Mouse (Mus musculus): Measurements from ENCODE around the gene Coq7. TPM values are rescaled to one million over a fixed set of nuclear protein-coding genes. Genes with fewer than 3 reads are reported as not detected.
A peak's percentile ranks its signal among the peaks of the same experiment; 100 is the strongest.

The Coq7 gene
- polyA plus RNA-seq, 2 experiments: 34.1 to 56.2 TPM

- ATAC-seq (ENCODE audit: insufficient read depth): peak; percentile 71
- TF ChIP-seq EP300 (IDR thresholded peaks at IDR 0.05; ENCODE audit: low read depth) (no peak), CTCF (IDR thresholded peaks at IDR 0.05; ENCODE audit: low read depth) (no peak)
- under 1% methylated on average over 55 of the region's 55 CpGs for WGBS (ENCODE audit: insufficient replicate concordance)
These were observed 41.6 kb downstream of the Coq7 start, which contains the start of gene Itpripl2 for GRCm38 (mm10) chr7:118491431-118492147. Gene Itpripl2 (minus strand): TSS chr7:118491975.

GRCm38 (mm10) chr7:118490666-118491430 is 42.3 kb downstream of the Coq7 start:
- ATAC-seq (ENCODE audit: insufficient read depth): peak; percentile 25; the same call in 1 of the 2 replicates
- DNase-seq (ENCODE audit: low read depth in 3 of 3, low spot score in 3 of 3): no peak

More at GRCm38 (mm10) chr7:118491431-118492147, 41.6 kb downstream of the Coq7 start, which contains the start of gene Itpripl2:
- Histone ChIP-seq H3K36me3 (replicated peaks; ENCODE audit: control insufficient read depth, insufficient read depth, low read depth) (no peaks in the 10 kb centered on the region), H3K9me3 (ENCODE audit: control insufficient read depth, low read length) (no peaks in the 10 kb centered on the region), H3K9ac (replicated peaks) (peak within 1 kb of the TSS; percentile 57), H3K4me2 (ENCODE audit: low read depth) (peak within 1 kb of the TSS; percentile 61), H3K27ac (peak within 1 kb of the TSS; percentile 7; the same call in 1 of the 2 replicates), H3K4me3 (ENCODE audit: insufficient read depth in 1 of 2, low read depth in 2 of 2, low read length in 2 of 2) (peak within 1 kb of the TSS; percentile 49 to 58), H3K4me1 (replicated peaks; ENCODE audit: control insufficient read depth in 2 of 2, insufficient read depth in 2 of 2, low read length in 1 of 2) (peaks cover 0 to 9% of the 10 kb centered on the region in 2 experiments; a peak in 2 of 4 replicates), H3K27me3 (ENCODE audit: control insufficient read depth, insufficient read depth, low read length) (peaks cover 17% of the 10 kb centered on the region)
- peak in 1 of 3 experiments; percentile 29 for DNase-seq (ENCODE audit: low read depth in 3 of 3, low spot score in 3 of 3)

GRCm38 (mm10) chr7:118489706-118490665 is 43.2 kb downstream of the Coq7 start:
- H3K4me3 ChIP-seq (ENCODE audit: insufficient read depth in 1 of 2, low read depth in 2 of 2, low read length in 2 of 2): no peak overlapping the region; a peak in 1 of 4 replicates
- no peak for TF ChIP-seq EP300 (IDR thresholded peaks at IDR 0.05; ENCODE audit: low read depth)
- no peak for TF ChIP-seq CTCF (IDR thresholded peaks at IDR 0.05; ENCODE audit: low read depth)
- H3K9ac ChIP-seq (replicated peaks): no peak overlapping the region
- peaks cover 0 to 9% of the 10 kb centered on the region in 2 experiments; a peak in 2 of 4 replicates for H3K4me1 ChIP-seq (replicated peaks; ENCODE audit: control insufficient read depth in 2 of 2, insufficient read depth in 2 of 2, low read length in 1 of 2)
- peak overlapping the region; percentile 61 for H3K4me2 ChIP-seq (ENCODE audit: low read depth)
- H3K36me3 ChIP-seq (replicated peaks; ENCODE audit: control insufficient read depth, insufficient read depth, low read depth): no peaks in the 10 kb centered on the region
- DNase-seq (ENCODE audit: low read depth in 3 of 3, low spot score in 3 of 3) (no peak), ATAC-seq (ENCODE audit: insufficient read depth) (no peak)
- H3K27me3 ChIP-seq (ENCODE audit: control insufficient read depth, insufficient read depth, low read length): peaks cover 17% of the 10 kb centered on the region
- H3K27ac ChIP-seq: no peak overlapping the region
- WGBS (ENCODE audit: insufficient replicate concordance): 66% methylated on average over 57 of the region's 57 CpGs
- H3K9me3 ChIP-seq (ENCODE audit: control insufficient read depth, low read length): no peaks in the 10 kb centered on the region

More at GRCm38 (mm10) chr7:118490666-118491430, 42.3 kb downstream of the Coq7 start:
- no peaks in the 10 kb centered on the region for H3K9me3 ChIP-seq (ENCODE audit: control insufficient read depth, low read length)
- H3K27me3 ChIP-seq (ENCODE audit: control insufficient read depth, insufficient read depth, low read length): peaks cover 17% of the 10 kb centered on the region
- H3K4me3 ChIP-seq (ENCODE audit: insufficient read depth in 1 of 2, low read depth in 2 of 2, low read length in 2 of 2): peak overlapping the region; percentile 49 to 58
- H3K9ac ChIP-seq (replicated peaks): peak overlapping the region; percentile 57
- H3K36me3 ChIP-seq (replicated peaks; ENCODE audit: control insufficient read depth, insufficient read depth, low read depth): no peaks in the 10 kb centered on the region
- peak overlapping the region; percentile 61 for H3K4me2 ChIP-seq (ENCODE audit: low read depth)
- 11% methylated on average over 67 of the region's 67 CpGs for WGBS (ENCODE audit: insufficient replicate concordance)
- H3K4me1 ChIP-seq (replicated peaks; ENCODE audit: control insufficient read depth in 2 of 2, insufficient read depth in 2 of 2, low read length in 1 of 2): peaks cover 0 to 9% of the 10 kb centered on the region in 2 experiments; a peak in 2 of 4 replicates
- no peak for TF ChIP-seq EP300 (IDR thresholded peaks at IDR 0.05; ENCODE audit: low read depth)
- TF ChIP-seq CTCF (IDR thresholded peaks at IDR 0.05; ENCODE audit: low read depth): peak; percentile 26; the same call in 1 of the 2 replicates
- H3K27ac ChIP-seq: no peak overlapping the region

- H3K9me3 ChIP-seq (ENCODE audit: control insufficient read depth, low read length): no peaks in the 10 kb centered on the region
- H3K4me1 ChIP-seq (replicated peaks; ENCODE audit: control insufficient read depth in 2 of 2, insufficient read depth in 2 of 2, low read length in 1 of 2): peaks cover 0 to 9% of the 10 kb centered on the region in 2 experiments; a peak in 2 of 4 replicates
- DNase-seq (ENCODE audit: low read depth in 3 of 3, low spot score in 3 of 3) (no peak), ATAC-seq (ENCODE audit: insufficient read depth) (no peak)
- peaks cover 17% of the 10 kb centered on the region for H3K27me3 ChIP-seq (ENCODE audit: control insufficient read depth, insufficient read depth, low read length)
- no peak overlapping the region for H3K9ac ChIP-seq (replicated peaks)
- no peak overlapping the region for H3K4me3 ChIP-seq (ENCODE audit: insufficient read depth in 1 of 2, low read depth in 2 of 2, low read length in 2 of 2)
- H3K36me3 ChIP-seq (replicated peaks; ENCODE audit: control insufficient read depth, insufficient read depth, low read depth): no peaks in the 10 kb centered on the region
- H3K27ac ChIP-seq: no peak overlapping the region
- WGBS (ENCODE audit: insufficient replicate concordance): 31% methylated on average over 8 of the region's 8 CpGs
- TF ChIP-seq CTCF (IDR thresholded peaks at IDR 0.05; ENCODE audit: low read depth): no peak
- no peak for TF ChIP-seq EP300 (IDR thresholded peaks at IDR 0.05; ENCODE audit: low read depth)
- peak overlapping the region; percentile 11 for H3K4me2 ChIP-seq (ENCODE audit: low read depth)
These were observed 45.0 kb downstream of the Coq7 start for GRCm38 (mm10) chr7:118488060-118488664.

Data from liver, embryonic 14.5 days (tissue).